Mouse (Mus musculus) kidney, postnatal 25 days (tissue): ENCODE results near the gene Med1.

Experiments used
- DNase-seq, 2 experiments: peaks; one replicate each; pipeline ENCODE4 v3.0.0; 2021; ENCODE audit warnings: mixed read lengths in 2 of 2

Gene Med1

DNA sequence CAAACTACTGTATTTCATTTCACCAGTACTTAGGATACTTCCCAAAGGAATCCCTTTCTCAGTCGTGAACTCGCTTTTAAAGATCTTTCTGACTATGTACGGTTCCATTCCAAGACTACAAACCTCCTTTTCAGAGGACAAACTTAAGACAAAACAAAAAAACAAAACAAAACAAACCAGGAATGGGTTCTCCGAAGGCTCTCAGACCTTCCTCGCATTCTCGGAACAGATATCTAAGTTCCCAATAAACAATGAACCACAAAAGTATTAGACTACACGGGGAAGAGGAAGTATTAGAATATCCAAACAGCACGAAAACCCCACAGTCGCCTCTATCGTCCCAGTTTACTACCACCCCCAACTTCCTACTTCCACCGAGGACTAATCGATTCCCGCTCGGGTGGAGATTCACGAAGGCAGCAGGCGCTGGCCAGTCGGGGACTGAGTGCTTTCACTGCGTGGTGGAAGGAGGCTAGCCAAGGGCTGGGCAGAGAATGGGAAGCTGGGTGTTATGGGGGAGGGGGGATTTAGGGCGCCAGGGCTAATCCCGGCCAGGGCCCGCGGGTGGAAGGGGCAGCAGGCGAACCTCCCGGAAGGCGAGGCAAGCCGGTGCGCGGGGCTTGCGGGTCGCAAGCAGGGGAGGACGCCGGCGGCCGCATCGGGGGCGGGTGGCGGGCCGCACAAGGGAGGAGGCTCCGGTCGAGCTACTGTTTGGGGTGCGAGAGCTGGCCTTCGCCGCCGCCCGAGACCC lies 44.4 kb downstream of the Med1 start:
- peak; percentile 34 to 62 for DNase-seq

DNA sequence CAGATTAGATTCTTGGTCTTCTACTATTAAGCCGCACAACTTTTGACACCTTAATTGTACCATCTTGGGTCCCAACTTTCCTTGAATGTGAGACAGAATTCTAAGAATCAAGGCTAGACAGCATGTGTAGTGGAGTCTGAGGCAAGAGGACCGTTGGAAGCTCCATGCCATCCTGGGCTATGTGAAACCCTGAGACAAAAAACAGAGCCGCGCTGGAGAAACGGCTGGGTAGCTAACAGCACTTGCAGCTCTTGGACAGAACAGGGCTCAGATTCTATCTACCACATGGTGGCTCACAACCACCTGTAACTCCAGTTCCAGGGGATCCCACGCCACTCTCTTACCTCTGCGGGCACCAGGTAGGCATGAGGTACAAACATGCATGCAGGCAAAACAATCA lies 47.2 kb downstream of the Med1 start:
- no peak for DNase-seq

GRCm38 (mm10) chr11:98142545-98142944 lies 50.5 kb downstream of the Med1 start:
- no peak for DNase-seq

GRCm38 (mm10) chr11:98138894-98139293 lies 54.2 kb downstream of the Med1 start:
- no peak for DNase-seq

- DNase-seq = no peak
These were observed 55.3 kb downstream of the Med1 start for GRCm38 (mm10) chr11:98137836-98138235.

GRCm38 (mm10) chr11:98134951-98135350 lies 58.1 kb downstream of the Med1 start:
- DNase-seq = no peak

DNA sequence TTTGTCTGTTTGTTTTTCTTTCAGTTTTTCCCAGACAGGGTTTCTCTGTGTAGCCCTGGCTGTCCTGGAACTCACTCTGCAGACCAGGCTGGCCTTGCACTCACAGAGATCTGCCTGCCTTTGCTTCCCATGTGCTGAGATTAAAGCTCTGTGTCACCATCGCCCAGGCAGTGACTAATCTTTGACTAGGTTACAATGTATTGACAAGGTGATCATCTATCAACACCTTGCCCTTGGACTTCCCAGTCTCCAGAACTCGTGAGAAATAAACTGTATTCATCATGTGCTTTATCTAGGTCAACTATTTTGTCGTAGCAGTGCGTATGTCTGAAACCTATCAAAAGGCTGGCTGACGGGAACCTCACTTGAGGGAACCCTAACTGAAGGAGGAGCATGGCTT lies 69.7 kb downstream of the Med1 start:
- no peak for DNase-seq

DNA sequence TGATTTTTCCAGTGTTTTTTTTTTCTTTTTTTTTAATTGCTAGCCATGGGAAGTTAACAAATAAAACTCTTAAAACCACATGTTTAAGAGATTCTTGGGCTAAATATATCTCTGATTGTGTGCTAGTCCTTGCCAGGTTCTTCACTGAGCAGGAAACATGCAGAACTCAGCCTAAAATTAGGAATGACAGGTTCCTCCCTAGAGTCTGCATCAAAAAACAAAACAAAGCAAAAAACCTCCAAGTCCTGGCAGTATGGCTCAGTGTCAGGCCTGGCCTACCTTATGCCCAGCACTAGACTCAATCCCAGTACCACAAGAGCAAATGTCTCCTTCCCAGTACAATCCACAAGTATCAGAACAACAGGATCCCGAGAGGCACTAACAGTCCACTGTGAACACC lies 78.7 kb downstream of the Med1 start:
- no peak for DNase-seq

- peak in 1 of 2 experiments; percentile 7 for DNase-seq
These were observed 79.6 kb downstream of the Med1 start for GRCm38 (mm10) chr11:98113504-98113903.

- no peak for DNase-seq
These were observed 83.4 kb downstream of the Med1 start for GRCm38 (mm10) chr11:98109706-98110105.
